Mouse (Mus musculus): ENCODE measurements around the gene BC037034. TPM values are rescaled to one million over a fixed set of nuclear protein-coding genes. Genes with fewer than 3 reads are reported as not detected.
A peak's percentile ranks its signal among the peaks of the same experiment; 100 is the strongest.

The BC037034 gene
- 1 to 10 TPM; 3.9 to 4.7 TPM for polyA plus RNA-seq (2017; shearing (Covaris generic))

DNA sequence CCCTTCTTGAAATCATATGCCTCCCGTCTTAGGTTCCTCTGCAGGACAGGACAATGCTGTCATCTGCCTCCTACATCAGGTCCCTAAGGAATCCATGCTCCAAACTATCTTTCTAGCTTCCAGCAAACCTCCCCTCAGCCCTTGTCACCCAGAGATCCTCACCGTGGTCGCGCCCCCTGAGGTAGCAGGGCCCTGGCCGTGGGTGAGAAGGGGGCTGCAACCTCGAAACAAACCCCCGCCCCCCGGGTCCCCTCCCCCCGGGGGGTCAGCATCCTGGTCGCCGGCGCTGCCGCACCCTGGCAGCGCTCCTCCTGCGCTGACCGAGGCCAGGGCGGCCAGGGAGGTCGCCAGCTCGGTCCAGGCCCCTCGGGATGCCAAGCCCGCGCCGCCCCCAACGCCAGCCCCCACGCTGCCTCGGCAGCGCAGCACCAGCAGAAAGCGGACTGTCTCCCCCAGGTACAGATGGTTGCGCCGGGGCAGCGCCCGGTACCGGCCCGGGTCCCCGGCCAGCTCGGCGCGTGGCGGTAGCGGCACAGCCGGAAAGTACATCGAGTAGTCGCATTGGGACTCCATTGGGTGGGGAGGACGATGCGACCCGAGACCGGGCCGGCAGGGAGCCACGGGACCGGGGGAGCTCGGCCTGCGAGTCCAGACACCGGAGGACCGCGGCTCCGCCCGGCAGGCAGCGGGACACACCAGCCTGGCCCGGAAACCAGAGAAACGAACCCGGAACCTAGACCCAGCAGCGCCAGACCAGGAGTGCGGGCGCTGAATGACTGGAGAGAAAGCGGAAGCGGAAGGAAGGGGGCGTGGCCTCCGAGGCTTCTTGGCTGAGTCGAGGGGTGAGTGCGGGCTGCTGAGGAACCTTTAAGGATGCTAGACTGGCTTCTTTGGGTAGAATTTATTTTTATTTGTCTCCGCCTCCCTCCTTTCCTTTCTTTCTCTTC is at the start of gene BC037034:
Gene BC037034 (minus strand): TSS at position 774 of the 947 bp plus-strand sequence.
- ATAC-seq, result peak; percentile 99

GRCm38 (mm10) chr5:138312795-138313194 is 49.0 kb upstream of the BC037034 start:
- ATAC-seq, result no peak

DNA sequence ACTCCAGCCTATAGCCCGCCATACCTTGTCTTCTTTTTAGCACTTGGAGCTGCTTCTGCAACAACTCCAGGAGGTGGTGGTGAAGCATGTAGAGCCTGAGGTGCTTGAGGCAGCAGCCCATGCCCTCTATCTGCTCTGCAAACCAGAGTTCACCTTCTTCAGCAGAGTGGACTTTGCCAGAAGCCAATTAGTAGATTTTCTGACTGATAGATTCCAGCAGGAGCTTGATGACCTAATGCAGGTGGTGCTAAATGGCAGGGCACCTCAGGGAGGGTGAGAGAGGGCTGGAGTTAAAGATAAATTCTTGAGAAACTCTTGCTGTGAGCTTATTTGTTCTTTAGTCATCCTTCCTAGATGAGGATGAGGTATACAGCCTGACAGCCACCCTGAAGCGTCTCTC is 35.8 kb upstream of the BC037034 start:
- no peak for ATAC-seq

- ATAC-seq, result no peak
These were observed 30.3 kb upstream of the BC037034 start for GRCm38 (mm10) chr5:138294158-138294557.

- ATAC-seq, result no peak
These were observed 27.8 kb upstream of the BC037034 start for GRCm38 (mm10) chr5:138291638-138292037.

DNA sequence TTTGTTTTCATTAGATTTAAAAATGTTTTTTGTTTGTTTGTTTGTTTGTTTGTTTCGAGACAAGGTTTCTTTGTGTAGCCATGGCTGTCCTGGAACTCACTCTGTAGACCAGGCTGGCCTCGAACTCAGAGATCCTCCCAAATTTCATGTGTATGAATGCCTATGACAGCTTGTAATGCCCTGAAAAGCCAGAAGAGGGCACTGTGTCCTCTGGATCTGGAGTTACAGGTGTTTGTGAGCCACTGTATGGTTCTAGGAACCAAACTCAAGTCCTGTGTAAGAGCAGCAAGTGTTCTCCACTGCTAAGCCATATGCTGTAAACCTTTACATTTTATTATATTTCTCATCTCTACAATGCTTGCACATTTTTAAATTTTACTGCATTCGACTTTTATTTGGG is 24.0 kb upstream of the BC037034 start:
- no peak for ATAC-seq

GRCm38 (mm10) chr5:138283540-138283939 is 19.7 kb upstream of the BC037034 start:
- ATAC-seq, result no peak

GRCm38 (mm10) chr5:138281798-138282197 is 18.0 kb upstream of the BC037034 start:
- ATAC-seq, result no peak

DNA sequence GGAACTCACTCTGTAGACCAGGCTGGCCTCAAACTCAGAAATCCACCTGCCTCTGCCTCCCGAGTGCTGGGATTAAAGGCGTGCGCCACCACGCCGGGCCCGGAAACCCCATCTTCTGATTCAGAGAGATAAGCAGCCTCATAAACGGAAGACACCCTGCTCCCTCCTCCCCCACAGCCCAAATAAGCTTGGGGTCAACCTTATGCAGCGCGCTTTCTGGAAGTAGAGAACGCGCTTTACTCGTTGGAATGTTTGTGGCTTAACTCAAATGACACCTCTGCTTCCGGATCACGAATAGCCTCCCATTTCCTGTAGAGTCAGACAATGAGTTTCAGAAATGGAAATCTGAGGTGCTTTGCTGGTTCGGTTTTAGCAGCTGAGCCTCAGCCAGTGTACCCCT is 17.0 kb upstream of the BC037034 start:
- no peak for ATAC-seq

DNA sequence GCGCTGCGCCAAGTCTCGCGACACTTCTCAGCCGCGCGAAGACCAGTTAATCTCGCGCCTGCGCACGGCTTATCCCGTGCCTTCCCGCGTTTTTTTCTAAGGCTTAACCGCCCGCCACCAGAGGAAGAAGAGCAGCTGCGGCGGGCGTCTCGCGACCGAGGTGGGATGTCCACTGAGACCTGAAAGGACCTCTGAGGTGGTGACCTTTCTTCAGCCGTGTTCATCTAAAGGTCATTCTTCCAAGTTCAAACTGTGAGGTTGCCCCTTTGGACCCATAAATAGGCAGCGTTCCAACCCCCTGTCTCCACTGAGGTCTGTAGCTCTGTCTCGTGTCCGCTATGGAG is 16.6 kb upstream of the BC037034 start:
- no peak for ATAC-seq

GRCm38 (mm10) chr5:138279585-138280424 is 16.0 kb upstream of the BC037034 start, which contains the start of the genes Gm43720, Gpc2 and Stag3:
Gene Gm43720, minus strand, starts transcription at chr5:138279958.
Gene Gpc2, minus strand, starts transcription at chr5:138280005.
Gene Stag3, plus strand, starts transcription at chr5:138280240.
- peak; percentile 93 for ATAC-seq

DNA sequence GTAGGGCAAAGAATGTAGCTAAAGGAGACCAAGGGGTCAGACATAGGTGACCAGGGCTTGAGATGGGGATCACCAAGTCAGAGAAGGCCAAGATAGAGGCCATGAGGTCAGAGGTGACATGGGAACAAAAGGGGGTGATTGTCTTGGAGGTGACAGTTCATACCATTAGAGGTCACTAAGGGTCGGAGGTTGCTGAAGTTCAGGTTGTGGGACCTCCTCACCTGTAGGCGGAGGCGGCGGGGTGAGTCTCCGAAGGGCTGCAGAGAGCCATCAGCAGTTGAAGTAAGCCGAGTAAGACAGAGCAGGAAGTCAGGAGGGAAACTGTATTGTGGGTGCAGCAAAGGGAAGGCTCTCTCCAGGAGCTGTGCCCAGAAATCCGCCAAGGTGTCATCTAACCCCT is 14.2 kb upstream of the BC037034 start:
- no peak for ATAC-seq

GRCm38 (mm10) chr5:138275216-138276050 is 11.6 kb upstream of the BC037034 start:
- no peak for ATAC-seq

DNA sequence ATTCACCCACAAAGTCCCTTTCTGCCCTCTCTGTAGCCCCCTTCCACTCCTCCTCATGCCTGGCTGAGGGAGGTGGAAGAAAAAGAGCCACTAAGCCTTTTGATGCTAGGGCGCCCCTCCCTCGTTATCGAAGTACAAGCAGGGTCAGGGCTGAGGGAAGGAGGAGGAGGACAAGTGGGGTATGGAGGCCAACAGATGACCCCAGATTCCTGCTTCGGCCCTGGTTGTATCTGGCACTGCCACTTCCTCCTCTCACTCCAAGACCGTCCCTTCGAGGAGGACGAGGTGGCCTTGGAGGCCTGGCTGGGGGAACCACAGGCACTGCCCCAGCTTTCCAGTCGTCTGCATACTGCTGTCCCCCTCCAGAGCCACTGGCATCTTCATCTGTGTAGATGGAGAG is 10.4 kb upstream of the BC037034 start:
- ATAC-seq, result no peak

DNA sequence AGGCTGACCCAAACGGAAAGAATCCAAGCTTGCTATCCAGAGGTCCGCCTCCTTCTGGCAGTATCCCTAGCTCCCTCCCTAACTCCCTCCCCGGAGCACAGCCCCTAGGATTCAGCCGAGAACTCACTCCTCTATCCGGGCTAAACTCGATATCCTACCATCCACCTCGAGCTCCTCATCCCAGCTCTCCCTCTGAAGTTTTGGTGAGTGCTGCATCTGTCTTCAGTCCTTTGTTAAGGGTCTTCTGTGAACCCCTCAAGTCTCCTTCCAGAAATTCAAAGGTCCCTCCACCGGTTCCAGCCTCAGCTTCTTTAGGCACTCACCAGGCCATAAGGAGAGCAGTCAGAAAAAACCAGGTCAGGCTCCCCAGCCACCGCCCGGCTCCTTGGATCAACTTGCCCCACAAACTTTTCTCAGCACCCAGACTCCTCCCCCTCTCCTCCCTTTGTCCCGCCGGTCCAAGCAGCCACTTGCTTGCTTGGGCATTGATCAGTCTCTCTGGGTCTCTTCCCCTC is 8.6 kb upstream of the BC037034 start, which contains the start of gene Gal3st4:
Gene Gal3st4 (minus strand): TSS at position 432 of the 515 bp plus-strand sequence.
- no peak for ATAC-seq

DNA sequence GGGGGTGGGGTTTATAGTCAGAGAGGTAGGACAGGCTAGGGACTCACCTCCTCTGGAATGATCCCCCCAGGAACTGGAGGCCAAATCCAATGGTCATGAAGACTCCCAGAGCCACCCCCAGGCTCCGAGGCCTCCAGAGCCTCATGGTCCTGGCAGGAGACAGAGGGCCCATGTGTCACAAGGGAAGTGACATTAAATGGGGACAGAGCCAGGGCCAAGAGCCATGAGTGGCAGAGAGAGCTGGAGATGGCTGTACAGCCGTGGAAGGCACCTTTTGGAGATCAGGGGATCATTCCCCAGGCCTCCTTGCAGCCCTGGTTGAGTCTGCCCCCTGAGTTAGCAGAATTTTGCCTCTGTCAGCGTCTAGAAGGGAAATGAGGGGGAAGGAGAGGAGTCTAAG is 7.4 kb upstream of the BC037034 start:
- ATAC-seq, result no peak

DNA sequence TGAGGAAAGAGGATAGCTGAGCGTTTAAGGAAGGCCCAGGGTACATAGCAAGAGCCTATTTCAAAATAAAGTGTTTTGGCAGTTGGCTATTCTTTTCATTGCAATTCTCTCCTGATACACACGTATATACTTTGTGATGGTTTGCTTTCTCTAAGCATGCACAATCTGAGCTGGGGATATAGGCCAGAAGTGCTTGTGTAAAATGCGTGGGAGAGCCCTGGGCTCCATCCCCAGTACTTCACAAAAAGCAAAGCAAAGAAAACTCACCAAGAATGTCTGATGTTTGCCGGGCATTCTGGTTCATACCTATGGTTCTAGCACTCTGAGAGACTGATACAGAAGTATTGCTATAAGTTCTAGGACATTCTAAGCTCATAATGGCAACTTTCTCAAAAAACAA is 5.1 kb upstream of the BC037034 start:
- no peak for ATAC-seq

DNA sequence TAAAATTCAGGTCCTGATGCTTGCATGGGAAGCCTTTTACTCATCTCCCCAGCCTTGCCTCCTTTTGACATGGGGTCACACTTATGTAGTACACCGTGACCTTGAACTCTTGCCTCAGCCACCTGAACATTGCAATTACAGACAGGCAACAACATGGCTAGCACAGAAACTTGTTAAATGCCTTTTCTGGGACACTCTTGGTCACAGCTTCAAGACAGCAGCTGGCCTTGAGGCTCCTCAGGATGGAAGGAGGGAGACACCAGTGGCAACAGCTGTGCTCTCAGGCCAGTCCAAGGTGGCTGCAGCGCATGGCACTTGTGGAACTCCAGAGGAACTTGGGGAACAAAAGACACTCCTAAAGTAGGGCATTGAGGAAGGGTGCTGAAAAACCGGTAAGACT is 3.3 kb upstream of the BC037034 start:
- ATAC-seq, result no peak

DNA sequence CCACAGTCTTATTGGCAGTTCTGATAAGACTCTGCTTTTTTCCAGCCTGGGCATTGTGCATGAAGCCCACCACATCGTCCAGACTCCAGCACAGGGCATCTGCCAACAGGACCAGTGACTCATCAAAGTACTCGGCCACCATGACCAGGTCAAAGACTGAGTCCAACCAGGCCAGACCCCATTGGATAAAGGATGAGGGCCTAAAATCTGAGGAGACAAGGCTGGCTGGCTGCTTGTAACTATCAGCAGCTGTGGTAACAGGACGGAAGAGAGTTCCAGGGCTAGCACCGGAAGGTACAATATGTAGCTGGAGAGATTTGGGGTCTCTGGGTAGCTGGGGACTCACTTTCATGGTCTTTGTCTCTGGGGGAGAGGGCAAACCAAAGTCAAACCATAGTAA is 1.9 kb upstream of the BC037034 start:
- no peak for ATAC-seq

- no peak for ATAC-seq
These were observed 360 bp upstream of the BC037034 start for GRCm38 (mm10) chr5:138264207-138264578.

DNA sequence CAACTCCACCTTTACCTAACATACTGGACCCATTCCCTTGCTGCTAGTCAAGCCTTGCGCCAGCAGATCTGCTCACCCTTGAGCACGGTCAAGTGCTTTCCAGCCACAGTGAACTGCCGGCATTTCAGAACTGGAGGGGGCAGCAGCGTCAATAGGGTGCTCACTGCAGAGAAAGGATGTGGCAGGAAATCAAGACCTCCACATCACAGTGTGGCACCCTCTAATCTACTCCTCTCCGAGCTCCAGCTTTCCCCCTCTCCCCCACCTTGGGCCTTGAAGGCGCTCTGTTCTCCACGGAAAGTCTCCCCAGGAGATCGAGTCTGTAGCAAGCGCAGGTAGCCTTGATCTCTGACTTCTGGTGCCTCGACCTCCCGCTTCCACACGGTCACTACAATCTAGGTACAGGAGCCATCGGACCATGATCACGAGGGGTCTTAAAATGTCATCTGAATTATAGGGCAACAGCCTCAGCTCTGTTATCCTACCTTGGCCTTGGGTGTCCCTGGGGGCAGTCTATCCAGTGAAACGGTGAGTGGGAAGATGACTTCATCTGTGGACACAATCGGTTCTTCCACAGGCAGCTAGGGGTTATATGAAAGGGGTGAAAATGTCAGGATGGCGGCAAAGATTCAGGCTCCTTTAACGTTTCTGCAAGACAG is 1.1 kb downstream of the BC037034 start:
- ATAC-seq, result no peak

GRCm38 (mm10) chr5:138262001-138262400 is 1.8 kb downstream of the BC037034 start:
- no peak for ATAC-seq

All from activated CD4-positive, CD25-positive, alpha-beta regulatory T cell, adult 4 months (primary cell).